Mouse (Mus musculus) midbrain, embryonic 11.5 days (tissue): Measurements from ENCODE around the gene Ccl21b. TPM values are rescaled to one million over a fixed set of nuclear protein-coding genes. Genes with fewer than 3 reads are reported as not detected.
"Not testable (repeated sequence)": the region's sequence is repeated elsewhere in the genome, so short reads cannot be mapped to it uniquely, and the experiment has no call there.

Source experiments
- ATAC-seq: fragments of 200-750 bp; cut with Nextera tagmentation; 2 replicates; pipeline ENCODE4 v1.8.0; 2017; ENCODE audit warnings: moderate TSS enrichment, moderate library complexity; ENCODE audit not compliant: low FRiP score
- DNase-seq: peaks from one replicate; pipeline ENCODE4 v3.0.0; 2015; ENCODE audit warnings: low spot score; ENCODE audit errors: missing footprints
- H3K27ac ChIP-seq: fragments of 300-500 bp; sonication (generic); 2 replicates; pipeline ENCODE4 v1.5.1; 2014; ENCODE audit warnings: low read depth, low read length
- H3K27me3 ChIP-seq: fragments of 300-500 bp; sonication (generic); 2 replicates; pipeline ENCODE4 v1.6.1; 2014; ENCODE audit warnings: mild to moderate bottlenecking, low read length, moderate library complexity, mixed read lengths; ENCODE audit not compliant: control insufficient read depth, insufficient read depth
- H3K36me3 ChIP-seq: fragments of 300-500 bp; sonication (generic); 2 replicates; pipeline ENCODE4 v1.6.1; 2014; ENCODE audit warnings: mild to moderate bottlenecking, low read length, moderate library complexity, mixed read lengths; ENCODE audit not compliant: control insufficient read depth, insufficient read depth
- H3K4me1 ChIP-seq: fragments of 300-500 bp; sonication (generic); 2 replicates; pipeline ENCODE4 v1.6.1; 2014; ENCODE audit warnings: low read length; ENCODE audit not compliant: control insufficient read depth, insufficient read depth
- H3K4me2 ChIP-seq: fragments of 300-500 bp; sonication (generic); 2 replicates; pipeline ENCODE4 v1.6.1; 2014; ENCODE audit warnings: mild to moderate bottlenecking, moderate library complexity
- H3K4me3 ChIP-seq: fragments of 300-500 bp; sonication (generic); 2 replicates; pipeline ENCODE4 v1.5.1; 2014; ENCODE audit warnings: low read depth, low read length
- H3K9ac ChIP-seq: fragments of 300-500 bp; sonication (generic); 2 replicates; pipeline ENCODE4 v1.6.1; 2014; ENCODE audit warnings: low read length
- H3K9me3 ChIP-seq: fragments of 300-500 bp; sonication (generic); 2 replicates; pipeline ENCODE4 v1.6.1; 2016; ENCODE audit warnings: low read length; ENCODE audit not compliant: control insufficient read depth
- WGBS: fragments of 180-500 bp; shearing (Covaris S2); extraction: QIAGEN DNeasy Blood & Tissue Kit; methylation state at CpG from one replicate; pipeline ENCODE4 v1.1.7; 2014; 5-methylcytosine and 5-hydroxymethylcytosine counted together
- polyA plus RNA-seq: library from polyadenylated mRNA; unstranded; fragments of >200 nt; fragmentation: Nextera tagmentation; extraction: Ambion mirVana; gene quantifications from 2 replicates; pipeline ENCODE4 v1.2.1, GENCODE M21; 2014

The Ccl21b gene
- not detected in 2 replicates for polyA plus RNA-seq

DNA sequence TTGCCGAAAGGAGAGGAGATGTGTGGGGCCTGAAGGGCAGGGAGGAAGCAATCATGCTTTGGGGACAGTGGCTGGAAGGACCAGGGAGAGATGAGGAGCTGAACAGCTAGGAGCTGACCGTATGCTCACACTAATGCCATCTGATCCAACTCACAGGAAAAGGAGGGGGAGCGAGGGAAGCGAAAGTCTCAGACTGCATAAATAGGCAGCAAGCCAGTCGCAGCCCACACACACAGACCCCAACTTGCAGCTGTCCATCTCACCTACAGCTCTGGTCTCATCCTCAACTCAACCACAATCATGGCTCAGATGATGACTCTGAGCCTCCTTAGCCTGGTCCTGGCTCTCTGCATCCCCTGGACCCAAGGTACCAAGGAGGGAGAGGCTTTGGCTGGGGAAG is at the start of gene Ccl21b:
TSS of gene Ccl21b (plus strand) at position 301 of the 400 bp plus-strand sequence.
- H3K4me1 ChIP-seq, DNase-seq, H3K9me3 ChIP-seq, H3K27me3 ChIP-seq, H3K27ac ChIP-seq, H3K4me3 ChIP-seq, H3K9ac ChIP-seq, H3K36me3 ChIP-seq, ATAC-seq, H3K4me2 ChIP-seq: not testable (repeated sequence)
- WGBS = no CpG with 5 or more reads among the region's 5 CpGs

DNA sequence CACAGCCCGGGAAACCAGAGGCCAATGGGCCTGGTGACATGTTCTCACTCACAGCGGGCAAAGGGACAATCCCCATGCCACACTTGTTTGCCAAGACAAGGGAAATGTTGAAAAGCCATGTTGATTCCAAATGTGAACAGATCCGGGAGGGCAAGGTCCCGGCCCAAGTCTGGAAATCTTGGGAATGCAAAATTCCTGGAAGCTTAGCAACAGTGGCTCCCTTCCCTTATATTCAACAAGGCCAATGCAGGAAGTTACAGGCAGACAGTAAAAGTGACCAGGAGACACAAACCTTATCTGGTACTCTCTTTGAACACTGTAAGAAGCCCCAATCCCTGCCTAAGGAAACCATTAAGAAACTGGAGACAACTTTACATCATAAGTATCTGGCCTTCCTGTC is 15.2 kb upstream of the Ccl21b start, which contains the start of gene Gm10600:
TSS of gene Gm10600 (plus strand) at position 301 of the 400 bp plus-strand sequence.
- ATAC-seq, H3K27me3 ChIP-seq, H3K4me3 ChIP-seq, H3K4me2 ChIP-seq, H3K9ac ChIP-seq, DNase-seq, H3K27ac ChIP-seq, H3K9me3 ChIP-seq, H3K36me3 ChIP-seq, H3K4me1 ChIP-seq: not testable (repeated sequence)
- no CpG with 5 or more reads among the region's 4 CpGs for WGBS

DNA sequence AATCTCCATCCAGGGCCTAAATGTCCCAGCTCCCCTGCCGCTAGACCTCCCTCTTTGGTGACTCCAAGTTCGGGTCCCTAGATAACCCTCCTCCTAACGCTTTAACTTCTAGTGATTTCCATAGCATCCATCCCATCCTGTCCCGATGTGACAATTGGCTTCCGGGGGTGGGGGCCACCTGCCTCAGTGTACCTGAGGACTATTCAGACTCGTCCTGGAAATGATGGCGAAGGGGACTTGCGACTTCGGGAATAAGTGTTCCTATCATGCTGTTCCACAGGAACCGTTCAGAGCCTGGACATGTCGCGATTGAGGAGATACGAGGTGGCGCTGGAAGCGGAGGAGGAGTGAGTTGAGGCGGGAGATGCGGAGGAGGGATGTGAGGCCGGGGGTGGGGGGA is 38.4 kb downstream of the Ccl21b start, which contains the start of gene Gm21953:
TSS of gene Gm21953 (plus strand) at position 301 of the 400 bp plus-strand sequence.
- H3K9ac ChIP-seq, H3K4me3 ChIP-seq, DNase-seq, H3K4me1 ChIP-seq, H3K27me3 ChIP-seq, H3K27ac ChIP-seq, H3K36me3 ChIP-seq, H3K9me3 ChIP-seq, H3K4me2 ChIP-seq, ATAC-seq: not testable (repeated sequence)
- no CpG with 5 or more reads among the region's 18 CpGs for WGBS

Other genes with a start within 250 kb of the Ccl21b start
- gene Gm21093, start 221.0 kb upstream of the Ccl21b start, polyA plus RNA-seq = 0.15 and 0.19 TPM in 2 replicates
- gene Gm3893, start 164.6 kb upstream of the Ccl21b start, polyA plus RNA-seq = not detected in 2 replicates
- gene Gm13304, start 140.9 kb upstream of the Ccl21b start, polyA plus RNA-seq = not detected in 2 replicates
- not detected in 2 replicates for gene Gm13306, start 102.3 kb upstream of the Ccl21b start, polyA plus RNA-seq
- gene Gm13305, start 87.2 kb upstream of the Ccl21b start, polyA plus RNA-seq = not detected in 2 replicates
- gene Gm10600, start 15.1 kb upstream of the Ccl21b start, polyA plus RNA-seq = not detected in 2 replicates
- gene Gm21953, start 38.5 kb downstream of the Ccl21b start, polyA plus RNA-seq = not detected in 2 replicates
- not detected in 2 replicates for gene Fam205a3, start 62.6 kb downstream of the Ccl21b start, polyA plus RNA-seq
- gene Gm21586, start 183.6 kb downstream of the Ccl21b start, polyA plus RNA-seq = not detected in 2 replicates
- gene Gm2163, start 211.0 kb downstream of the Ccl21b start, polyA plus RNA-seq = not detected in 2 replicates